Mouse (Mus musculus) liver (tissue): ENCODE data around the gene Ptgir.
"Not testable (repeated sequence)": the region's sequence is repeated elsewhere in the genome, so short reads cannot be mapped to it uniquely, and the experiment has no call there.

Experiments used
- DNase-seq: peaks from one replicate; pipeline ENCODE4 v3.0.0-alpha.2; 2020; ENCODE audit warnings: mixed read lengths

Gene Ptgir

DNA sequence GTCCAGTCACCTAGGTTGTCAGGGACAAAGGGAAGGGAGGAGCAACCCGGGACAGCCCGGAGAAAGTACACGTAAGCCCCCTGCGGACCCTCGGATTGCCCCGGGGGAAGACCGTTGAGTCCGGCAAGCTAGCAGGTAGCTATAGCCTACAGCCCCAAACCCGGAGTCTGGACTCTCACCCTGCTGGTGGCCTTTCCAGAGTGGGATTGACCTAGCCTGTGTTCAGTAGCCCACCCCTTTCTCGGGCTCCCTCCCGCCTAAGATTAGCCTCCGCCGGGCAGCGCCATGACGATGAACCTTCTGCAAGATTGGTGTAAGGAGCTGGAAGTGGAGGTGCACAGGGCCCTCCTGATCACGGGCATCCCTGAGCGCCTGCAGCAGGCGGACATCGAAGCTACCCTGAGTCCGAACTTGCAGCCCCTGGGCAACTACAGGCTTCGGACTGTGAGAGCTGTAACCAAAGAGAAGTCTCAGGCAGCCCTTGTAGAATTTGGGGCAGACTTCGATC lies 38.6 kb downstream of the Ptgir start:
- no peak for DNase-seq

- DNase-seq = no peak
Measured at GRCm38 (mm10) chr7:16945419-16945818, 39.1 kb downstream of the Ptgir start.

- DNase-seq = no peak
Measured at GRCm38 (mm10) chr7:16946441-16947348, 40.4 kb downstream of the Ptgir start.

GRCm38 (mm10) chr7:16947349-16947895 lies 41.1 kb downstream of the Ptgir start:
- DNase-seq = no peak

DNA sequence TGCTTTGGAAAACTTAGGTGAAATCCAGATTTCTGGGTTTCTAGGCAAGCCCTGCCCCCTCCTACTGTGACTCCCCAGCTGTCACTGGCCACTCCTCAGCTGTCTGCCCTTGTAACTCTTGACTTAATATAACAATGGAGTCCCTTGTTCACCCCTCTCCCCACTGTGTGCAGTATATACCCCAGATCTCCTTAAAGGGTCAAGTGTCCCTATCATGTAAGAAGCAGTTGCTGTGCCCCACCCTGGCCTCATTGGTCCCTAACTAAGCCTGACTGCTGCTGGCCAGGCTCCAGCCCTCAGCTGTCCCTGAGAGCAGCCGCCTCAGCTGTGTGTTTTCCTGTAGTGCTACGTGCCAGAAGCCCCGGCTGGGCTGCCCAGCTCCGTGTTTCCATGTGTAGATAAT lies 41.7 kb downstream of the Ptgir start:
- DNase-seq = no peak

DNA sequence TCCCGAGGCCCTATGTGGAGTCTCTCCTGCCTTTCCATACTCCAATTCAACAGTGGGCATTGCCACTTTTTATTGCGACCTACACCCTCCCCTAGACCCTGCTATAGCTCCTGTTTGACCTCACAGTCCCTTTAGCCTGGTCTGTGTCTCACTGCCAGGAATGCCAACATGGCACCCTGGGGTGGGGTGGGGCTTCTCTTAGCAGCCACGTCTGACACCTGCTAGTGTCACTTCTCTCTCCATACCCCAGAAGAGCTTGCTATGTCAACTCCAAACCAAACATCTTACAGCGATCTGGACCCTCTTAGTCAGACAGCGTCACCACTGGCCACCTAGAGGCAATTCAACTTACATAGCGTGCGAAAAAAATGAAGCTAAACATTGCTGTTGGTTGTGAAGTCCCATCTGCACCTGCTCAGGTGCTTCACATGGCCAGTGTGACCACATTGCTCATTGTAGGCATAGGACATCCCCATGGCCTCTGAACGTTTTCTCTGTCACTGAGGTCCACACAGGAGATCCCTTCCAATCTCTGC lies 42.7 kb downstream of the Ptgir start:
- no peak for DNase-seq

DNA sequence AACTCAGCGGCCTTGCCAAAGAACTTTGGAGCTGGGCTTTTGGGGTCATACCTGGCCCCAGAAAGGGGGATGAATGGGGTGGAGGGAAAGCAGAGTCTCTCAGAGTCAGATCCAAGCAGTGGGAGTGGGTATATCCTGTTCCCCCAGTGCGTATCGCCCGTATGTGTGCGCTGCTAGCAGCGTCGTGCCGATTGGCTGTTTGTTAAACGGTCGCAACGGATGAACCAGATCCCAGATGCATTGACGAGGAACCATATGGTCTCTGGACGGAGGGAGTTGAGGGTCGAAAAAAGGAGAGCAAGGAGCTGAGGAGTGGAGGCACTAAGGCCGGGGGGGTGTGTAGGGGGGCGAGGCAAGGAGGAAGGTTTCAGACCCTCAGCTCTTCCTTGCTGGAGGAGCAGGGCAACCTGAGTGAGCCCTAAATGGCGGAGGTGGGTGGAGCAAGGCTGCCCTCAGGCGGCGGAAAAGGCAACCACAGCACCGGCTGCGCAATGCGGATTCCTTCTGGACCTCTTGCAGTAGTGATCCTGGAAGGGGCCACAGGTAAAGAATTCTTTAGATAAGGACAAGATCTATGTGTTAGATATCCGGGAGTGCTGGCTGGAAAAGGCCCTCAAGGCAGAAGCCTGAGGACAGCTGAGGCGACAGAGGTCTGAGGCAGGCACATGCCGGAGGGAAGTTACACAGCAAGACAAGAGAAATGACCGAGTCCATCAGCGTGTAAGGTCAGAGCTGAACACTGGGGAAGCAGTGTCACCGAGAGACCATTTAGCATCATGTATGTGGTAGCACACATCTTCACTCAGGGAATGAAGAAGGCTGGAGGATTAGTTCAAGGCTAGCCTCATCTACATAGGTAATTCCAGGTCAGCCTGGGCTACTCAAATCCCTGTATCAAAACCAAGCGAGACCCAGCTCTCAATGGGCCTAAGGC lies 43.9 kb downstream of the Ptgir start:
- DNase-seq = peak; percentile 71

GRCm38 (mm10) chr7:16950861-16951635 lies 44.8 kb downstream of the Ptgir start:
- DNase-seq = peak; percentile 74

- not testable (repeated sequence) for DNase-seq
Measured at GRCm38 (mm10) chr7:16953776-16954175, 47.5 kb downstream of the Ptgir start.

DNA sequence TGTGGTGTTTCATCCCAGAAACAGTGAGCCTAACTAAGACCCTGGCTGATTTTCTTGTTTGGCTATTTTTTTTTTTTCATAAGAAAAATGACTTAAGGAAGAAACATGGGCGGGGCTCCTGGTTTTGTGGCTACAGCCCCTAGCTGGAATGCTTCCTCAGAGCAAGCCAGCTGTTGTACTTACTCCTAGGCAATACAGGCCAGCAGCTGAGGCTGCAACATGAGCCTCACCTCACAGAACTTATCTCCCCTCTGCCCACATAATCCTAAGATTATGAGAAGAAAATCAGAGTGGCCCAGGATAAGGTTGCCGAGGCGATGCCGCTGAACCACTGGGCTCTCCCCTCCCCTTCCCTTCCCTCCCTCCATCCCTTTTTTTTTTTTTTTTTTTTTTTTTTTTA lies 49.4 kb downstream of the Ptgir start:
- DNase-seq = no peak

DNA sequence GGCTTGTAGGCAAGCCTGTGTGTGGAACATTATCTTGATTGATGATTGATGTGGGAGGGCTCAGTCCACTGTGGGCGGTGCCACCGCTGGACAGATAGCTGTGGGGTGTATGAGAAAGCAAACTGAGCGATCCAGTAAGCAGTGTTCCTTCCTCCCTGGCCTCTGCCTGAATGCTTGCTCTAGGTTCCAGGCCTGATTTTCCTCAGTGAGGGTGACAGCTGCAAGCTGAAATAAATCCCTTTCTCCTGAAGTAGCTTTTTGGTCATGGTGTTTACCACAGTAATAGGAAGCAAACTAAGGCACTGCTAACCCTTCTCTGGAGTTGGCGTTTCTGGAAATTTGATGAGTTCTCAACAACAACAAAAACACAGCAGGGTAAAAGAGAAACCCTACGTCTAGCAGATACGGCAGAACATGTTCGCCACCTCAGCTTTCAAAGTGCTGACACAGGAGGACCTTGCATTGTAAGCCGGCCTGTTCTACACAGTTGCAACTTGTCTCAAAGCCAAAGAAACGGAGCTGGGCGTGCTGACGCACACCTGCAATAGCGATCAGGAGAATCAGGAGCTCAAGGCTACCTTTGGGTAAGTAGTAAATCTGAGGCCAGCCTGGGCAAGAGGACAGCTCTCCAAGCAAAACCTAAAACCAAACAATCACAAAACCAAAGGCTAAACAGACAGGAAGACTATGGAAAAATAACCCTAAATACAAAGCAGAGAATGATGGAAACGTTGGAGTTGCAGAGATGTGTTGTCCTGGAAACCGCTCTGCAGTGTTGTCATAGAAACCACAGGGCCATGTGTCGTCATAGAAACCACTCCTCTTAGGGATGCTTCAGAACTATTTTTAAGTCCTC lies 50.3 kb downstream of the Ptgir start:
- no peak for DNase-seq

DNA sequence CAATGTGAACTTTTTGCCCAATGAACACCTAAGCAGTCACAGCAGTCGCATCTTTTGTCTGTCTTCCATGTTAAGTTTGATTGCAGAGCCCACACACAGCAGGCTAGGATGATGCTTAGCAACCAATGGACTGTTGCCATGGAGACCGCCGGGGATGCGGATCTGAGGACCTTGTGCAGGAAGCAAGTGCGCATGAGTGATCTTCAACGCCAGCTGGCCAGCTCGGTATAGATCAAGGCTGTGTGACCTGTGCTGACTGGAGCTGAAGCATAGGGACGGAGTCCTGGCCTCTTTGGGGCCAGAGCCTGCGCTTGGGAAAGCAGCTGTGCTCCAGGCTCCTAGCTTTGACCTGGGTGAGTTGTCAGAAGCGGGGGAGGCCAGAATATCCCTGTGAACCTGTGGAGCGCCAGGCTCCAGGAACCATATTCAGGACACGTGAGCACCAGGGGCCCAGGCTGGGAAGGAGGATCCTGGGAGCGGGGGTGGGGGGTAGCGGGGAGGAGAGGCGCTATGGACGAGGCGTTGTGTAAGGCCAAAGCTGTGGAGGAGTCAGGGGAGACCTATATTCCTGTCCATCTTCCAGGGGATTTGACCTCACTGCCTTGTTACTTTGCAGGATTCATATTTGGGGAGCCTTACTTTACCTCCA lies 53.4 kb downstream of the Ptgir start, which contains the start of gene Pnmal1:
Gene Pnmal1, plus strand, starts transcription at position 141 of the 649 bp plus-strand sequence.
- peak; percentile 25 for DNase-seq
